Mouse (Mus musculus) frontal cortex, postnatal 10 days (tissue): ENCODE data around the gene Zglp1.

ENCODE experiments used
- DNase-seq, 2 experiments: peaks; one replicate each; pipeline ENCODE4 v3.0.0; 2022; ENCODE audit warnings: low spot score in 2 of 2, mixed read lengths in 1 of 2

Zglp1 gene

DNA sequence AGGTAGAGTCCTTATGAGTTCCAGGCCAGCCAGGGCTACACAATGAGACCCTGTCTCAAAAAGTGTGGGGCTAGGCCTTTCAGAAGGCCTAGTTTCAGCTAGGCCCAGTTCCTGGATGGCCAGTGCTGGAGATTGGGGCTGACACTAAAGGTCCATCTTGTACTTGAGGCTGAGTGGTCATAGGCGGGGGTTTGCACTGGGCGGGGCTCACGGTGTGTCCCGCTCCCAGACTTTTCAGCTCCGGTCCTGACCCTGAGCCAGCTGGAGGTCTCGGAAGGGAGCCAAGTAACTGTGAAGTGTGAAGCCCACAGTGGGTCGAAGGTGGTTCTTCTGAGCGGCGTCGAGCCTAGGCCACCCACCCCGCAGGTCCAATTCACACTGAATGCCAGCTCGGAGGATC is 40.0 kb downstream of the Zglp1 start:
- DNase-seq: no peak

GRCm38 (mm10) chr9:21025258-21025810 is 41.6 kb downstream of the Zglp1 start:
- no peak for DNase-seq

DNA sequence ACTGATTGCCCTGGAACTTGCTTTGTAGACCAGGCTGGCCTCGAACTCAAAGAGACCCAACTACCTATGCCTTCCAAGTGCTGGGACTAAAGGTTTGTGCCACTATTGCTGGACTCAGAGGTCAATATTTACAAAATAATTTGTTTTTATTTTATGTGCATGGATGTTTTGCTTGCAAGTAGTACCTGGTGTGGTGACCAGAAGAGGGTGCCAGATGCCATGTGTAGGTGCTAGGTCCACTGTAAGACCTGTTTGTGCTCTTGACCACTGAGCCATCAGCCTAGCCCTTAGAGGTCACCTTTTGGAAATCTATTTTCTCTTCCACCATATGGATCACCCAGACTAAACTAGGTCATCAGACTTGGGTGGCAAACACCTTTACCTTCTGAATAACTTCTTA is 44.2 kb downstream of the Zglp1 start:
- DNase-seq: no peak

- DNase-seq: no peak
Observed at GRCm38 (mm10) chr9:21022288-21022687, 44.6 kb downstream of the Zglp1 start.

DNA sequence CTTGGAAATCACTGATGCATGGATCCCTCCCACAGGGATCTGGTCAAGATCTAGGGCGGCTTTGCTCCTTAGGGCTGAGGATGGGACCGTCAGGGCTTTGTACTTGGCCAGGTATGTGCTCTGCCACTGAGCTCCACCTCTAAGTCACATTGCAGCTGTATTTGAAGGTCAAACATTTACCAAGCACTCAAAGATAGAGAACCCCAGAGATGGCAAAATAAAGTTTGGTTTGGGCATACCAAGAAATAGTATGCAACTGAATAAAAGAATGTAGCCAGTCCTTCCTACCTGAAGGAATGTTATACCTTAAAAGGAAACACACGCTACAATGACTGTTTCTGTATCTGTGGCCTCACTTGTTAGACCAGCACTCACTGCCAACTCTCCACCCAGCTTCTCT is 45.5 kb downstream of the Zglp1 start:
- no peak for DNase-seq

GRCm38 (mm10) chr9:21018600-21018999 is 48.3 kb downstream of the Zglp1 start:
- no peak for DNase-seq

GRCm38 (mm10) chr9:21017177-21017575 is 49.7 kb downstream of the Zglp1 start:
- DNase-seq: no peak

DNA sequence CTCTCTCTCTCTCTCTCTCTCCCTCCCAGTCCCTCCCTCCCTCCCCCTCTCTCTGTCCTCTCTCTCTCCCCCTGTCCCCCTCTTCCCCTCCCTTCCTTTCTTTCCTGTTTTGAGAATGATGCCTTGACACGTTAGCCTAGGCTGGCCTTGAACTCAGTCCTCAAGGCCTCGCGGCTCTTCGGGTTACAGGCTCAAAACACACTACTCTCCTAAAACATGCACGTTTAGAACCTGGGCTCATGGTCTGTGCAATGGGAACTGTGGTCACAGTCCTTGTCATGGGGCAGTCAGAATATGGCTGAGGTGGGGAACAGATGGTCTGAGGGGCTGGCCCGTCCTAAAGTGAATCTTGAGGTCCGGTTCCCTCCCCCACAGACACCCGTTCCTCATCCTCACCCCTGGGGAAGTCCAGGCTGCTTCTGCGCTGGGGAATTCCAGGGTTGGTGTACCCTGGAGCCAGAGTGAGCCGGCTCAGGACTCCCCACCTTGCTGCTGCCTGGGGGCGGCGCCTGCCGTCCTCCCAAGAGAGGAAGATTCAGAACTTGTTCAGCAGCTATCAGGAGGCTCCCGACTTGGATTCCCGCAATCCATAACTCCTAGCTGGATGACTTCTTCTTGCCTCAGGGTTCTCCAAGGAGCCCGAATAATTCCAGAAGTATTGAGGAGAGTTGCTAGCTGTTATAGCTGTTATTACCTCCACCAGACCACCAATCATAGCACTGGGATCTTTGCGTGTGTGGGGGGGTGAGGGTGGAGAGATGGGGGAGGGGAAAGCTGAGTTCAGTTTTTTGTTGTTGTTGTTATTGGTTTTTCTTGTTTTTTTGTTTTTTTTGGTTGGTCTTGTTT is 50.3 kb downstream of the Zglp1 start:
- no peak for DNase-seq

DNA sequence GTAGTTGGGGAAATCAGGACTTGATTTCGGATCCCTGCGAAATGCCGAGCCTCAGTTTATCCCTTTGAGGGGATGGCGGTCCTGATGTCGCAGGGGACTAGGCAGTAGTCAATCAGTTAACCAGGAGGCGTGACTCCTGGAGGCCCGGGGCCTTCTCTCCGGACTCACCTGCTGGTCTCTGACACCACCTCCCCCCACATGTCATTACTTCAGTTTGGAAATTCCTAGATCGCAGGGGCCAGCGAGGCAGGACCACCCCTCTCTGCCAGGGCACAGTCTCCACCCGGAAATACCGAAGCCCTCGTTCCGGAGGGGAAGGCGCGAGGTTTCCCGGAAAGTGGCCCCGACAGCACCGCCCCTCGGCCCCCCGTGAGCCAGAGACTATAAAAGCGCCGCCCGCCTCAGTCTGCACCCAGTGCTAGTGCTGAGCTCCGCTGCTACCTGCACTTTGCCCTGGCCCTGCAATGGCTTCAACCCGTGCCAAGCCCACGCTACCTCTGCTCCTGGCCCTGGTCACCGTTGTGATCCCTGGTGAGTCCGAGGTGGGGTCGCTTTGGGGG is 51.2 kb downstream of the Zglp1 start, which contains the start of gene Icam1:
Gene Icam1 (plus strand): TSS at position 415 of the 560 bp plus-strand sequence.
- DNase-seq: peak in 1 of 2 experiments; percentile 47

GRCm38 (mm10) chr9:21014691-21015570 is 52.0 kb downstream of the Zglp1 start:
- peak; percentile 43 to 58 for DNase-seq
